Mouse (Mus musculus) skeletal muscle tissue, postnatal 0 days (tissue): ENCODE data around the gene Olfr464. TPM values are rescaled to one million over a fixed set of nuclear protein-coding genes. Genes with fewer than 3 reads are reported as not detected.

Experiments used
- polyA plus RNA-seq: library from polyadenylated mRNA; unstranded; fragments of >200 nt; fragmentation: Nextera tagmentation; extraction: Ambion mirVana; gene quantifications from 2 replicates; pipeline ENCODE4 v1.2.1, GENCODE M21; 2015

Gene Olfr464
- not detected in 2 replicates for polyA plus RNA-seq

GRCm38 (mm10) chr11:87920966-87921365 lies at the start of gene Olfr464:
Gene Olfr464, minus strand, starts transcription at chr11:87920967.

GRCm38 (mm10) chr11:87897287-87897686 lies 23.5 kb downstream of the Olfr464 start, which contains the start of gene Olfr463:
Gene Olfr463, minus strand, starts transcription at chr11:87897387.

GRCm38 (mm10) chr11:87892168-87892567 lies 28.6 kb downstream of the Olfr464 start, which contains the start of gene Olfr462:
Gene Olfr462, minus strand, starts transcription at chr11:87892268.

GRCm38 (mm10) chr11:87875436-87875835 lies 45.3 kb downstream of the Olfr464 start, which contains the start of gene Epx:
Gene Epx, minus strand, starts transcription at chr11:87875536.

Other genes starting within 250 kb of the Olfr464 start
- 95.1 and 107 TPM in 2 replicates for gene Supt4a, start 183.4 kb downstream of the Olfr464 start, polyA plus RNA-seq
- 0.19 TPM in 2 replicates for gene Tspoap1, start 160.4 kb downstream of the Olfr464 start, polyA plus RNA-seq
- 0.12 and 0.21 TPM in 2 replicates for gene Mpo, start 127.4 kb downstream of the Olfr464 start, polyA plus RNA-seq
- 0.05 TPM in 1 of 2 replicates, not detected in the other for gene Lpo, start 92.7 kb downstream of the Olfr464 start, polyA plus RNA-seq
- gene Mks1, start 67.8 kb downstream of the Olfr464 start, polyA plus RNA-seq, result 4.5 and 4.7 TPM in 2 replicates
- gene Epx, start 45.4 kb downstream of the Olfr464 start, polyA plus RNA-seq, result 0.33 and 0.65 TPM in 2 replicates
- gene Olfr462, start 28.7 kb downstream of the Olfr464 start, polyA plus RNA-seq, result not detected in 2 replicates
- gene Olfr463, start 23.6 kb downstream of the Olfr464 start, polyA plus RNA-seq, result not detected in 2 replicates
- gene Dynll2, start 66.6 kb upstream of the Olfr464 start, polyA plus RNA-seq, result 16.7 and 21.4 TPM in 2 replicates
- 76.3 and 87.9 TPM in 2 replicates for gene Srsf1, start 126.4 kb upstream of the Olfr464 start, polyA plus RNA-seq
- 18.0 and 18.6 TPM in 2 replicates for gene Vezf1, start 147.3 kb upstream of the Olfr464 start, polyA plus RNA-seq
- gene Cuedc1, start 177.1 kb upstream of the Olfr464 start, polyA plus RNA-seq, result 20.6 and 21.2 TPM in 2 replicates